Mouse (Mus musculus) CD4-positive, CD25-positive, alpha-beta regulatory T cell, adult 9 weeks (primary cell): Measurements from ENCODE around the gene Gm17467. TPM values are rescaled to one million over a fixed set of nuclear protein-coding genes. Genes with fewer than 3 reads are reported as not detected.

Experiments used
- polyA plus RNA-seq: library from polyadenylated mRNA; unstranded; fragments of 100-300 nt; shearing (Covaris generic); gene quantifications from one replicate; pipeline ENCODE4 v1.2.1, GENCODE M21; 2017

Gene Gm17467
- not detected for polyA plus RNA-seq

DNA sequence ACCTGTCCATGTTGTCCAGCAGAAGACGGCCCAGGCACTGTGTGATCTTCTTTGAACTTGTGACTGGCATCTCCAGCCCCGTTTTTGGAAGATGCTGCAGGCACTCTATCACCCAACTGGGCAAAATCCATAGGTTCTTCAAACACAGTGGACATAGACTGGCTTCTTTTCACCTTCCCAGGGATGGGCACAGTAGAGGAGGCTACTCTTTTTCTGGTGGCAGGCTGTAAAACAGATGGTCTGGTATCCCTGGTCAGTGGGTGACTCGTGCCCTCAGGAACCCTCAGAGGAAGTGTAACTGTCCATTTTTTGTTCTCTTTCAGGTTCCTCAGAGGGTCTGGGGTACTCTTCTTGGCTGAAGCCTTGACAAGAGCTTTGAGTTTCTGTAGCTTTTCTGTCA lies at the start of gene Gm17467:
Gene Gm17467, minus strand, starts transcription at position 101 of the 400 bp plus-strand sequence.

Other genes with a start within 250 kb of the Gm17467 start
- not detected for gene Cldn34c2, start 123.1 kb downstream of the Gm17467 start, polyA plus RNA-seq
- not detected for gene Cldn34c3, start 88.9 kb upstream of the Gm17467 start, polyA plus RNA-seq